Mouse (Mus musculus) heart, embryonic 12.5 days (tissue): ENCODE results near the gene Kcnh2. TPM values are rescaled to one million over a fixed set of nuclear protein-coding genes. Genes with fewer than 3 reads are reported as not detected.

Experiments used
- ATAC-seq: fragments of 200-750 bp; cut with Nextera tagmentation; 2 replicates; pipeline ENCODE4 v1.8.0; 2017; ENCODE audit warnings: moderate TSS enrichment, moderate library complexity; ENCODE audit not compliant: insufficient number of reproducible peaks, low FRiP score
- H3K27ac ChIP-seq: fragments of 300-500 bp; sonication (generic); 2 replicates; pipeline ENCODE4 v1.5.1; 2016; ENCODE audit warnings: mild to moderate bottlenecking, moderate library complexity; ENCODE audit not compliant: poor library complexity, severe bottlenecking
- H3K27me3 ChIP-seq: fragments of 300-500 bp; sonication (generic); replicated peaks from 2 replicates; pipeline ENCODE4 v1.6.1; 2016; ENCODE audit warnings: mild to moderate bottlenecking, moderate library complexity
- H3K36me3 ChIP-seq: fragments of 300-500 bp; sonication (generic); 2 replicates; pipeline ENCODE4 v1.6.1; 2016; ENCODE audit warnings: mild to moderate bottlenecking, moderate library complexity
- H3K4me1 ChIP-seq: fragments of 300-500 bp; sonication (generic); replicated peaks from 2 replicates; pipeline ENCODE4 v1.6.1; 2016; ENCODE audit warnings: mild to moderate bottlenecking
- H3K4me2 ChIP-seq: fragments of 300-500 bp; sonication (generic); 2 replicates; pipeline ENCODE4 v1.6.1; 2016; ENCODE audit warnings: mild to moderate bottlenecking, moderate library complexity
- H3K4me3 ChIP-seq: fragments of 300-500 bp; sonication (generic); 2 replicates; pipeline ENCODE4 v1.5.1; 2016; ENCODE audit warnings: mild to moderate bottlenecking
- H3K9ac ChIP-seq: fragments of 300-500 bp; sonication (generic); 2 replicates; pipeline ENCODE4 v1.6.1; 2016; ENCODE audit warnings: mild to moderate bottlenecking, moderate library complexity
- H3K9me3 ChIP-seq: fragments of 300-500 bp; sonication (generic); replicated peaks from 2 replicates; pipeline ENCODE4 v1.6.1; 2016; ENCODE audit warnings: mild to moderate bottlenecking, moderate library complexity
- WGBS: fragments of 180-500 bp; shearing (Covaris S2); methylation state at CpG from one replicate; pipeline ENCODE4 v1.1.7; 2016; 5-methylcytosine and 5-hydroxymethylcytosine counted together
- polyA plus RNA-seq: library from polyadenylated mRNA; unstranded; fragments of >200 nt; fragmentation: Nextera tagmentation; extraction: Ambion mirVana; gene quantifications from 2 replicates; pipeline ENCODE4 v1.2.1, GENCODE M21; 2016

Kcnh2 gene
- polyA plus RNA-seq, 1 experiment from 2014 or later: 40.5 TPM

DNA sequence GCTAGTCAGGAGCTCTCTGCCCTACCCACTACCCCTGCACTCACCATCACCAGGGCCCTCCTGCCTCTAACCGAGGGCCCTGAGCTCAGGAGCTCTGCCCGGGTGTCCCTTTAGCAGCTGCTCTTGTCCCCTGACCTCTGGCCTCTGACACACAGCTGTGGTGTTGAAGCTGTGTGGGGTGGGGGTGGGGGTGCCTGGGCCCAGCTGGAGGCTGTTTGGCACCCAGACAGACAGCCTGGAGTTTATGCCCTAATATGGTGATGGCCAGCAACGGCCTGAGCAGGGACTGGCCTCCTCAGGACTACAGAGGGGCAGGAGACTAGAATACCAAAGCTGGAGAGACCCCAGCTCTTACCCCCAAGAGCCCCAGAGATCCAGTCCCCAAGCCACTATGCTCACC is 16.7 kb downstream of the Kcnh2 start:
- Histone ChIP-seq H3K9me3 (no peaks in the 10 kb centered on the region), H3K4me2 (no peak overlapping the region), H3K4me1 (peaks cover 82% of the 10 kb centered on the region), H3K4me3 (no peak overlapping the region), H3K27ac (peak overlapping the region; percentile 52), H3K9ac (peak overlapping the region; percentile 57), H3K27me3 (no peaks in the 10 kb centered on the region), H3K36me3 (peaks cover 47% of the 10 kb centered on the region)
- ATAC-seq: no peak
- WGBS: 17% methylated on average over 3 of the region's 3 CpGs

- Histone ChIP-seq H3K4me2 (no peak overlapping the region), H3K9ac (no peak overlapping the region), H3K4me1 (peaks cover 82% of the 10 kb centered on the region), H3K9me3 (no peaks in the 10 kb centered on the region), H3K36me3 (peaks cover 37% of the 10 kb centered on the region), H3K27me3 (no peaks in the 10 kb centered on the region), H3K4me3 (no peak overlapping the region), H3K27ac (no peak overlapping the region)
- ATAC-seq: no peak
- WGBS: 91% methylated on average over 4 of the region's 4 CpGs
Measured at GRCm38 (mm10) chr5:24332401-24332800, 19.0 kb downstream of the Kcnh2 start.

- peaks cover 82% of the 10 kb centered on the region for H3K4me1 ChIP-seq
- H3K4me3 ChIP-seq: 0 out of 2 replicates have a peak overlapping the region, but pooled peaks have one; percentile 18
- H3K4me2 ChIP-seq: peak overlapping the region; percentile 61
- no peaks in the 10 kb centered on the region for H3K9me3 ChIP-seq
- peaks cover 11% of the 10 kb centered on the region; the same call in 1 of the 2 replicates for H3K27me3 ChIP-seq
- H3K9ac ChIP-seq: peak overlapping the region; percentile 70
- no peak for ATAC-seq
- peak overlapping the region; percentile 87 for H3K27ac ChIP-seq
- WGBS: 30% methylated on average over 5 of the region's 5 CpGs
- peaks cover 53% of the 10 kb centered on the region for H3K36me3 ChIP-seq
Measured at GRCm38 (mm10) chr5:24329965-24330298, 21.5 kb downstream of the Kcnh2 start.

DNA sequence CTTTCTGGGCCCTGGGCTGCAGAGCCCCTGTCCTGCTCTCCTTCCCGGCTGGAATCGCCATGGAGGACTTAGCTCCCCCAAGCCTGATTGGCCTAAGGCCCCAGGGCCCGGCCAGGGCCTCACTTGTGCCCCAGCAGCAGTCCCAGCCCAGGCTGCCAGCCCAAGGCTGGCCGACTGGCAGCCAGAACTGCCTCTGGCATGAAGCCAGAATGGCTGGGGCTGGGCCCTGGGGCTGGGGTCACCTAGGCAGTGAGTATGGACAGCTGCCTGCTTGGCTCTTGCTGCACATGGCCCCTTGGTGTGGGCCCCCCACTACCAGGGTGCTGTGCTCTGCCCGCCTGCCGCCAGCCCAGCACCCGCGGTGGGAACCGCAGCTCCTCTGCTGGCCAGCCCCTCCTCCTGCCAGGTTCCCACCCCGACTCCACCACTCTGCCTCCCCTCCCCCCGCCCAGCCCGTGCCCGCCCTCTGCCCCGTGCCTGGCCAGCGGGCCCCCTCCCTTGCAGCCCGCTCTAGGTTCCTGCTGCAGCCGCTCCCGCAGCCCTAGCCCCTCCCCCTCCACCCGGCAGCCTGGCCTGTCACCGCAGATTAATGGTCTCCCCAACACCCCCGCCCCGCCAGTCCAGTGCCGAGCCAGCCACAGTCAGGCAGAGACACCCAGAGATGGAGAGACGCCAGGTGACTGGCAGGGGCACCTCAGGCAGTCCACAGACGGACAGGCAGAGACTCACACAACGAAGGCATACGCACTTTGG is 22.0 kb downstream of the Kcnh2 start:
- Histone ChIP-seq H3K4me2 (peak overlapping the region; percentile 61), H3K36me3 (peaks cover 59% of the 10 kb centered on the region), H3K27me3 (peaks cover 12% of the 10 kb centered on the region; the same call in 1 of the 2 replicates), H3K27ac (peak overlapping the region; percentile 87), H3K4me3 (peak overlapping the region; percentile 18), H3K9ac (peak overlapping the region; percentile 70), H3K4me1 (peaks cover 77% of the 10 kb centered on the region), H3K9me3 (no peaks in the 10 kb centered on the region)
- WGBS: 5% methylated on average over 27 of the region's 27 CpGs
- peak; percentile 70 for ATAC-seq

DNA sequence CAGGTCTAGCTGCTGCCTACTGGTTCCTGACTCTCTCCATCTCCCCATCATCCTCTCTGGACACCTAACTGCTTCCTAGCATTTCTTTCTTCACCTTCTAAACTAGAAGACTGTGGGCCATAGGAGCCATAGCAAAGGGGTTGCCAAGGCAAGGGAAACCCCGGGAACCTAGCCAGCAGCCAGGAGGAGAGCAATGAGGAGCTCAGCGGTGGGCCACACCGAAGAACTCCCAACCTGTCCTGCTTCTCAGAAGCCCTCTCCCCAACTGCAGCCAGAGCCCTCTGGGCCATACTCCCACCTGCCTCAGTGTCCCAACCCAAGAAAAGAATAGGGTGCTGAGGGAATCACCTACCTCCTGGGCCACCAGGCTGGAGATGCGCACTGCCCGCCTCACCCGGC is 22.6 kb downstream of the Kcnh2 start:
- Histone ChIP-seq H3K9me3 (no peaks in the 10 kb centered on the region), H3K27ac (peak overlapping the region; percentile 87), H3K4me1 (peaks cover 71% of the 10 kb centered on the region), H3K4me3 (peak overlapping the region; percentile 18), H3K36me3 (peaks cover 61% of the 10 kb centered on the region), H3K27me3 (peaks cover 12% of the 10 kb centered on the region; the same call in 1 of the 2 replicates), H3K9ac (peak overlapping the region; percentile 70), H3K4me2 (peak overlapping the region; percentile 61)
- ATAC-seq: no peak
- WGBS: 70% methylated on average over 6 of the region's 6 CpGs

GRCm38 (mm10) chr5:24326842-24327417 is 24.5 kb downstream of the Kcnh2 start:
- H3K9me3 ChIP-seq: no peaks in the 10 kb centered on the region
- peaks cover 62% of the 10 kb centered on the region for H3K36me3 ChIP-seq
- ATAC-seq: no peak
- H3K4me3 ChIP-seq: no peak overlapping the region
- peak overlapping the region; percentile 53; the same call in 1 of the 2 replicates for H3K9ac ChIP-seq
- WGBS: 58% methylated on average over 4 of the region's 4 CpGs
- H3K27ac ChIP-seq: peak overlapping the region; percentile 74
- 0 out of 2 replicates have a peak overlapping the region, but pooled peaks have one; percentile 5 for H3K4me2 ChIP-seq
- peaks cover 12% of the 10 kb centered on the region; the same call in 1 of the 2 replicates for H3K27me3 ChIP-seq
- peaks cover 83% of the 10 kb centered on the region for H3K4me1 ChIP-seq

- Histone ChIP-seq H3K4me1 (peaks cover 84% of the 10 kb centered on the region), H3K27ac (no peak overlapping the region)
Measured at GRCm38 (mm10) chr5:24326166-24326841, 25.1 kb downstream of the Kcnh2 start.

DNA sequence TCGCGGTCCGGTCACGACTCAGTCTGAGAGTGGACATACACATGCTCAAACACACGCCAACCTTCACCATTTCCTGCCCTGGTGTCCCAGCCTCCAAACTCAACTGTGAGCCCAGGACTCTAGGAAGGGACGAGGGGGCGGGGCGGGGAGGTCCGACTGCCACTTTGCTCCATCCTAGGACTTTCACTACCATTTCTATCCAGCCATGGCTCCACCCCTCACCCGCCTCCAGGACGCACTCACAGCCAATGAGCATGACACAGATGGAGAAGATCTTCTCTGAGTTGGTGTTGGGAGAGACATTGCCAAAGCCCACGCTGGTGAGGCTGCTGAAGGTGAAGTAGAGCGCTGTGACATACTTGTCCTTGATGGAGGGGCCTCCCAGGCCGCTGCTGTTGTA is 26.2 kb downstream of the Kcnh2 start:
- Histone ChIP-seq H3K4me1 (peaks cover 85% of the 10 kb centered on the region), H3K4me2 (no peak overlapping the region)

More at GRCm38 (mm10) chr5:24326166-24326841, 25.1 kb downstream of the Kcnh2 start:
- Histone ChIP-seq H3K4me3 (no peak overlapping the region), H3K36me3 (peaks cover 62% of the 10 kb centered on the region), H3K27me3 (peaks cover 12% of the 10 kb centered on the region; the same call in 1 of the 2 replicates), H3K9ac (no peak overlapping the region), H3K4me2 (no peak overlapping the region), H3K9me3 (no peaks in the 10 kb centered on the region)
- ATAC-seq: no peak
- 81% methylated on average over 15 of the region's 15 CpGs for WGBS

GRCm38 (mm10) chr5:24321711-24322682 is 29.4 kb downstream of the Kcnh2 start:
- no peaks in the 10 kb centered on the region for H3K9me3 ChIP-seq
- WGBS: 16% methylated on average over 22 of the region's 22 CpGs
- no peak overlapping the region for H3K4me3 ChIP-seq
- H3K36me3 ChIP-seq: peaks cover 79% of the 10 kb centered on the region
- H3K27ac ChIP-seq: peak overlapping the region; percentile 66
- H3K4me2 ChIP-seq: peak overlapping the region; percentile 2; the same call in 1 of the 2 replicates
- peak overlapping the region; percentile 38; the same call in 1 of the 2 replicates for H3K9ac ChIP-seq
- peaks cover 12% of the 10 kb centered on the region; the same call in 1 of the 2 replicates for H3K27me3 ChIP-seq
- peaks cover 60% of the 10 kb centered on the region for H3K4me1 ChIP-seq
- ATAC-seq: peak; percentile 1; the same call in 1 of the 2 replicates

More for the DNA sequence above, 26.2 kb downstream of the Kcnh2 start:
- Histone ChIP-seq H3K36me3 (peaks cover 65% of the 10 kb centered on the region), H3K4me3 (no peak overlapping the region), H3K27me3 (peaks cover 12% of the 10 kb centered on the region; the same call in 1 of the 2 replicates), H3K27ac (no peak overlapping the region), H3K9me3 (no peaks in the 10 kb centered on the region), H3K9ac (no peak overlapping the region)
- WGBS: 42% methylated on average over 14 of the region's 14 CpGs
- no peak for ATAC-seq

- Histone ChIP-seq H3K9ac (peak overlapping the region; percentile 52; the same call in 1 of the 2 replicates), H3K4me3 (no peak overlapping the region), H3K4me2 (no peak overlapping the region), H3K36me3 (peaks cover 72% of the 10 kb centered on the region), H3K9me3 (no peaks in the 10 kb centered on the region), H3K4me1 (peaks cover 49% of the 10 kb centered on the region), H3K27ac (peak overlapping the region; percentile 66), H3K27me3 (peaks cover 9% of the 10 kb centered on the region; the same call in 1 of the 2 replicates)
- ATAC-seq: no peak
- 64% methylated on average over 5 of the region's 5 CpGs for WGBS
Measured at GRCm38 (mm10) chr5:24320894-24321293, 30.5 kb downstream of the Kcnh2 start.
